Mouse (Mus musculus): ENCODE measurements around the gene Krt33a. TPM values are rescaled to one million over a fixed set of nuclear protein-coding genes. Genes with fewer than 3 reads are reported as not detected.
A peak's percentile ranks its signal among the peaks of the same experiment; 100 is the strongest.

Gene Krt33a
- not detected in 2 replicates for polyA plus RNA-seq (2014; fragmentation: Nextera tagmentation; extraction: Ambion mirVana)

- 71% methylated on average over 4 of the region's 4 CpGs for WGBS
- Histone ChIP-seq H3K4me1 (ENCODE audit: insufficient read depth) (no peaks in the 10 kb centered on the region), H3K36me3 (ENCODE audit: insufficient read depth) (no peaks in the 10 kb centered on the region), H3K9ac (no peak within 1 kb of the TSS), H3K27ac (ENCODE audit: low read depth) (no peak within 1 kb of the TSS), H3K9me3 (ENCODE audit: low read depth, low read length) (no peaks in the 10 kb centered on the region), H3K27me3 (ENCODE audit: insufficient read depth, low read length) (no peaks in the 10 kb centered on the region), H3K4me2 (no peak within 1 kb of the TSS), H3K4me3 (ENCODE audit: low read depth, low read length) (no peak within 1 kb of the TSS)
- TF ChIP-seq CTCF (IDR thresholded peaks at IDR 0.05; ENCODE audit: low read depth): no peak
- DNase-seq (no peak), ATAC-seq (ENCODE audit: insufficient read depth) (no peak)
Observed at GRCm38 (mm10) chr11:100016112-100016511, at the start of gene Krt33a. Krt33a (minus strand) TSS chr11:100016212.

GRCm38 (mm10) chr11:100058875-100059274, 42.9 kb upstream of the Krt33a start:
- ATAC-seq (ENCODE audit: insufficient read depth) (no peak), DNase-seq (peak; percentile 36)
- no peak overlapping the region for H3K9ac ChIP-seq
- H3K27me3 ChIP-seq (ENCODE audit: insufficient read depth, low read length): no peaks in the 10 kb centered on the region
- H3K9me3 ChIP-seq (ENCODE audit: low read depth, low read length): no peaks in the 10 kb centered on the region
- WGBS: 71% methylated on average over 8 of the region's 8 CpGs
- no peaks in the 10 kb centered on the region for H3K4me1 ChIP-seq (ENCODE audit: insufficient read depth)
- H3K36me3 ChIP-seq (ENCODE audit: insufficient read depth): no peaks in the 10 kb centered on the region
- no peak overlapping the region for H3K27ac ChIP-seq (ENCODE audit: low read depth)
- TF ChIP-seq CTCF (IDR thresholded peaks at IDR 0.05; ENCODE audit: low read depth): peak; percentile 36
- H3K4me2 ChIP-seq: no peak overlapping the region
- H3K4me3 ChIP-seq (ENCODE audit: low read depth, low read length): no peak overlapping the region

GRCm38 (mm10) chr11:100055686-100056655, 40.0 kb upstream of the Krt33a start:
- ATAC-seq (ENCODE audit: insufficient read depth) (no peak), DNase-seq (peak; percentile 12)
- H3K9me3 ChIP-seq (ENCODE audit: low read depth, low read length): no peaks in the 10 kb centered on the region
- TF ChIP-seq CTCF (IDR thresholded peaks at IDR 0.05; ENCODE audit: low read depth): no peak
- H3K36me3 ChIP-seq (ENCODE audit: insufficient read depth): no peaks in the 10 kb centered on the region
- no peaks in the 10 kb centered on the region for H3K4me1 ChIP-seq (ENCODE audit: insufficient read depth)
- H3K27ac ChIP-seq (ENCODE audit: low read depth): no peak overlapping the region
- no peaks in the 10 kb centered on the region for H3K27me3 ChIP-seq (ENCODE audit: insufficient read depth, low read length)
- H3K4me3 ChIP-seq (ENCODE audit: low read depth, low read length): no peak overlapping the region
- no peak overlapping the region for H3K4me2 ChIP-seq
- WGBS: 51% methylated on average over 9 of the region's 9 CpGs
- H3K9ac ChIP-seq: no peak overlapping the region

- no peaks in the 10 kb centered on the region for H3K36me3 ChIP-seq (ENCODE audit: insufficient read depth)
- no peak within 1 kb of the TSS for H3K9ac ChIP-seq
- DNase-seq (no peak), ATAC-seq (ENCODE audit: insufficient read depth) (no peak)
- H3K4me2 ChIP-seq: no peak within 1 kb of the TSS
- H3K27me3 ChIP-seq (ENCODE audit: insufficient read depth, low read length): no peaks in the 10 kb centered on the region
- no peak within 1 kb of the TSS for H3K27ac ChIP-seq (ENCODE audit: low read depth)
- H3K4me3 ChIP-seq (ENCODE audit: low read depth, low read length): no peak within 1 kb of the TSS
- H3K9me3 ChIP-seq (ENCODE audit: low read depth, low read length): no peaks in the 10 kb centered on the region
- H3K4me1 ChIP-seq (ENCODE audit: insufficient read depth): no peaks in the 10 kb centered on the region
- no peak for TF ChIP-seq CTCF (IDR thresholded peaks at IDR 0.05; ENCODE audit: low read depth)
- WGBS: 86% methylated on average over 3 of the region's 3 CpGs
Observed at GRCm38 (mm10) chr11:100050451-100050850, 34.4 kb upstream of the Krt33a start, which contains the start of gene Krt31. Krt31 (minus strand) TSS chr11:100050551.

- H3K27me3 ChIP-seq (ENCODE audit: insufficient read depth, low read length): no peaks in the 10 kb centered on the region
- no peak overlapping the region for H3K4me3 ChIP-seq (ENCODE audit: low read depth, low read length)
- TF ChIP-seq CTCF (IDR thresholded peaks at IDR 0.05; ENCODE audit: low read depth): no peak
- no peaks in the 10 kb centered on the region for H3K36me3 ChIP-seq (ENCODE audit: insufficient read depth)
- 58% methylated on average over 2 of the region's 2 CpGs for WGBS
- no peaks in the 10 kb centered on the region for H3K9me3 ChIP-seq (ENCODE audit: low read depth, low read length)
- H3K4me2 ChIP-seq: no peak overlapping the region
- H3K9ac ChIP-seq: no peak overlapping the region
- no peaks in the 10 kb centered on the region for H3K4me1 ChIP-seq (ENCODE audit: insufficient read depth)
- no peak for DNase-seq
- ATAC-seq (ENCODE audit: insufficient read depth): no peak
- no peak overlapping the region for H3K27ac ChIP-seq (ENCODE audit: low read depth)
Observed at GRCm38 (mm10) chr11:100047193-100047592, 31.2 kb upstream of the Krt33a start.

GRCm38 (mm10) chr11:100046303-100046866, 30.4 kb upstream of the Krt33a start:
- no peak for TF ChIP-seq CTCF (IDR thresholded peaks at IDR 0.05; ENCODE audit: low read depth)
- Histone ChIP-seq H3K9ac (no peak overlapping the region), H3K27me3 (ENCODE audit: insufficient read depth, low read length) (no peaks in the 10 kb centered on the region), H3K4me1 (ENCODE audit: insufficient read depth) (no peaks in the 10 kb centered on the region), H3K4me3 (ENCODE audit: low read depth, low read length) (no peak overlapping the region), H3K9me3 (ENCODE audit: low read depth, low read length) (no peaks in the 10 kb centered on the region), H3K4me2 (no peak overlapping the region), H3K27ac (ENCODE audit: low read depth) (no peak overlapping the region), H3K36me3 (ENCODE audit: insufficient read depth) (no peaks in the 10 kb centered on the region)
- ATAC-seq (ENCODE audit: insufficient read depth) (no peak), DNase-seq (no peak)
- WGBS: 54% methylated on average over 6 of the region's 6 CpGs

- Histone ChIP-seq H3K9ac (no peak within 1 kb of the TSS), H3K4me1 (ENCODE audit: insufficient read depth) (no peaks in the 10 kb centered on the region), H3K4me2 (no peak within 1 kb of the TSS), H3K9me3 (ENCODE audit: low read depth, low read length) (no peaks in the 10 kb centered on the region), H3K4me3 (ENCODE audit: low read depth, low read length) (no peak within 1 kb of the TSS), H3K27me3 (ENCODE audit: insufficient read depth, low read length) (no peaks in the 10 kb centered on the region), H3K27ac (ENCODE audit: low read depth) (no peak within 1 kb of the TSS), H3K36me3 (ENCODE audit: insufficient read depth) (no peaks in the 10 kb centered on the region)
- no peak for TF ChIP-seq CTCF (IDR thresholded peaks at IDR 0.05; ENCODE audit: low read depth)
- WGBS: 90% methylated on average over 6 of the region's 6 CpGs
- ATAC-seq (ENCODE audit: insufficient read depth): no peak
- no peak for DNase-seq
Observed at GRCm38 (mm10) chr11:100041454-100041853, 25.4 kb upstream of the Krt33a start, which contains the start of gene Krt34. Krt34 (minus strand) TSS chr11:100041554.

All from lung, embryonic 14.5 days (tissue).